Mouse (Mus musculus): Measurements from ENCODE around the gene Fbp1.

GRCm38 (mm10) chr13:62882856-62883255, 5.2 kb downstream of the Fbp1 start:
- no peak for TF ChIP-seq POLR2A (IDR thresholded peaks at IDR 0.05; ENCODE audit: insufficient read depth, low read depth, low read length)
- no peak for TF ChIP-seq CTCF (IDR thresholded peaks at IDR 0.05; ENCODE audit: insufficient read depth, low read depth, low read length)
